Mouse (Mus musculus) CH12.LX (cell line): ENCODE results near the gene Cradd. TPM values are rescaled to one million over a fixed set of nuclear protein-coding genes. Genes with fewer than 3 reads are reported as not detected.

Experiments used
- DNase-seq: peaks from one replicate; pipeline ENCODE4 v3.0.0-alpha.2; 2013; ENCODE audit errors: extremely low read depth
- H3K27ac ChIP-seq: 2 replicates; pipeline ENCODE4 v1.5.1; 2012; ENCODE audit warnings: low read depth, mild to moderate bottlenecking, control low read depth, moderate library complexity; ENCODE audit not compliant: insufficient read depth
- H3K27me3 ChIP-seq: replicated peaks from 2 replicates; pipeline ENCODE3; 2012; ENCODE audit warnings: inconsistent platforms
- H3K36me3 ChIP-seq, 2 experiments: replicated peaks in 1 of 2; 2 replicates each; pipeline versions ENCODE3 to v1.6.1; 2012; ENCODE audit warnings: inconsistent platforms in 1 of 2, low read length in 1 of 2, mild to moderate bottlenecking in 1 of 2, mixed read lengths in 1 of 2, moderate library complexity in 1 of 2; ENCODE audit not compliant: control insufficient read depth in 1 of 2, insufficient read depth in 1 of 2
- H3K4me1 ChIP-seq, 2 experiments: 2 replicates each; pipeline ENCODE4 v1.6.1; 2012; ENCODE audit warnings: inconsistent platforms in 1 of 2, moderate library complexity in 1 of 2; ENCODE audit not compliant: insufficient read depth in 2 of 2, control insufficient read depth in 1 of 2
- H3K4me2 ChIP-seq: 2 replicates; pipeline ENCODE4 v1.6.1; 2012; ENCODE audit warnings: low read depth, mild to moderate bottlenecking, control low read depth; ENCODE audit not compliant: poor library complexity, insufficient read depth, severe bottlenecking
- H3K4me3 ChIP-seq, 3 experiments: fragments of 150-350 bp in 1 of 3; sonication (generic) in 1 of 3; replicated peaks in 1 of 3; 2 replicates each; pipeline versions ENCODE3 to v1.5.1; 2011 to 2012; ENCODE audit warnings: low read depth in 2 of 3, low read length in 2 of 3, mild to moderate bottlenecking in 2 of 3, moderate library complexity in 2 of 3, control low read depth in 1 of 3, improper control_type of control experiment in 1 of 3, inconsistent platforms in 1 of 3, mixed read lengths in 1 of 3; ENCODE audit not compliant: poor library complexity in 1 of 3
- H3K79me2 ChIP-seq: replicated peaks from 2 replicates; pipeline ENCODE4 v1.6.1; 2012; ENCODE audit warnings: mild to moderate bottlenecking, moderate library complexity; ENCODE audit not compliant: control insufficient read depth, poor library complexity, insufficient read depth, severe bottlenecking; ENCODE audit errors: extremely low read depth
- H3K9ac ChIP-seq: 2 replicates; pipeline ENCODE4 v1.6.1; 2012; ENCODE audit warnings: low read depth, mild to moderate bottlenecking, control low read depth, moderate library complexity; ENCODE audit not compliant: insufficient read depth
- H3K9me3 ChIP-seq: replicated peaks from 2 replicates; pipeline ENCODE3; 2012; ENCODE audit warnings: low read length, inconsistent platforms, mixed read lengths
- BHLHE40 ChIP-seq: IDR thresholded peaks from 2 replicates; pipeline ENCODE4 v1.6.1; 2011; ENCODE audit warnings: mild to moderate bottlenecking, low read depth, low read length, improper control_type of control experiment
- CHD2 ChIP-seq: IDR thresholded peaks from 2 replicates; pipeline ENCODE4 v1.6.1; 2011; ENCODE audit warnings: low read length, improper control_type of control experiment
- CTCF ChIP-seq, 2 experiments: IDR thresholded peaks in 1 of 2; conservative IDR thresholded peaks in 1 of 2; 2 replicates each; pipeline ENCODE4 v1.5.1; 2011 to 2012; ENCODE audit warnings: low read depth in 2 of 2, low read length in 2 of 2, improper control_type of control experiment in 1 of 2, inconsistent platforms in 1 of 2, mild to moderate bottlenecking in 1 of 2, moderate library complexity in 1 of 2
- E2F4 ChIP-seq: IDR thresholded peaks from 2 replicates; pipeline ENCODE4 v1.6.1; 2011; ENCODE audit warnings: low read depth, low read length, improper control_type of control experiment; ENCODE audit not compliant: insufficient replicate concordance
- ELF1 ChIP-seq: IDR thresholded peaks from 2 replicates; pipeline ENCODE4 v1.6.1; 2014; ENCODE audit warnings: low read depth, mild to moderate bottlenecking, inconsistent platforms, low read length, improper control_type of control experiment
- EP300 ChIP-seq: IDR thresholded peaks from 2 replicates; pipeline ENCODE4 v1.6.1; 2011; ENCODE audit warnings: low read length, improper control_type of control experiment
- ETS1 ChIP-seq: conservative IDR thresholded peaks from 2 replicates; pipeline ENCODE4 v1.6.1; 2012; ENCODE audit warnings: low read depth, mild to moderate bottlenecking, inconsistent platforms, low read length, improper control_type of control experiment, moderate library complexity
- GABPA ChIP-seq: IDR thresholded peaks from 2 replicates; pipeline ENCODE4 v1.6.1; 2012; ENCODE audit warnings: low read depth, low read length, improper control_type of control experiment, inconsistent platforms; ENCODE audit not compliant: insufficient replicate concordance
- IRF4 ChIP-seq: IDR thresholded peaks from 2 replicates; pipeline ENCODE4 v1.6.1; 2014; ENCODE audit warnings: low read depth, mild to moderate bottlenecking, inconsistent platforms, low read length, improper control_type of control experiment
- JUN ChIP-seq: IDR thresholded peaks from 2 replicates; pipeline ENCODE4 v1.6.1; 2011; ENCODE audit warnings: low read depth, mild to moderate bottlenecking, low read length, improper control_type of control experiment, moderate library complexity; ENCODE audit not compliant: insufficient read depth
- JUND ChIP-seq: conservative IDR thresholded peaks from 2 replicates; pipeline ENCODE4 v1.6.1; 2011; ENCODE audit warnings: low read depth, low read length, improper control_type of control experiment
- KAT2A ChIP-seq: IDR thresholded peaks from 2 replicates; pipeline ENCODE4 v1.6.1; 2012; ENCODE audit warnings: low read length, improper control_type of control experiment, inconsistent platforms; ENCODE audit not compliant: insufficient replicate concordance
- MAX ChIP-seq: IDR thresholded peaks from 2 replicates; pipeline ENCODE4 v1.6.1; 2011; ENCODE audit warnings: low read length, improper control_type of control experiment
- MAZ ChIP-seq: IDR thresholded peaks from 2 replicates; pipeline ENCODE4 v1.6.1; 2012; ENCODE audit warnings: low read depth, mild to moderate bottlenecking, inconsistent platforms, low read length, improper control_type of control experiment, moderate library complexity
- MXI1 ChIP-seq: IDR thresholded peaks from 2 replicates; pipeline ENCODE4 v1.6.1; 2011; ENCODE audit warnings: mild to moderate bottlenecking, low read depth, low read length, improper control_type of control experiment
- MYC ChIP-seq: IDR thresholded peaks from 2 replicates; pipeline ENCODE4 v1.6.1; 2011; ENCODE audit warnings: low read depth, mild to moderate bottlenecking, improper control_type of control experiment, low read length
- NELFE ChIP-seq: IDR thresholded peaks from 2 replicates; pipeline ENCODE4 v1.6.1; 2011; ENCODE audit warnings: low read depth, low read length, improper control_type of control experiment
- NRF1 ChIP-seq: IDR thresholded peaks from 2 replicates; pipeline ENCODE4 v1.6.1; 2014; ENCODE audit warnings: low read depth, mild to moderate bottlenecking, inconsistent platforms, low read length, improper control_type of control experiment, moderate library complexity
- PAX5 ChIP-seq: IDR thresholded peaks from 2 replicates; pipeline ENCODE4 v1.6.1; 2012; ENCODE audit warnings: low read length, inconsistent platforms, mixed read lengths
- POLR2A ChIP-seq: IDR thresholded peaks from 2 replicates; pipeline ENCODE4 v1.6.1; 2011; ENCODE audit warnings: low read depth, mild to moderate bottlenecking, improper control_type of control experiment, low read length
- POLR2AphosphoS2 ChIP-seq: IDR thresholded peaks from 2 replicates; pipeline ENCODE4 v1.6.1; 2011; ENCODE audit warnings: low read depth, low read length, improper control_type of control experiment
- RCOR1 ChIP-seq: conservative IDR thresholded peaks from 2 replicates; pipeline ENCODE4 v1.6.1; 2012; ENCODE audit warnings: low read depth, mild to moderate bottlenecking, inconsistent platforms, low read length, improper control_type of control experiment
- SMC3 ChIP-seq: IDR thresholded peaks from 2 replicates; pipeline ENCODE4 v1.6.1; 2011; ENCODE audit warnings: low read depth, low read length, improper control_type of control experiment
- UBTF ChIP-seq: IDR thresholded peaks from 2 replicates; pipeline ENCODE4 v1.6.1; 2012; ENCODE audit warnings: low read depth, mild to moderate bottlenecking, inconsistent platforms, low read length, improper control_type of control experiment, moderate library complexity
- USF1 ChIP-seq: IDR thresholded peaks from 2 replicates; pipeline ENCODE4 v1.6.1; 2014; ENCODE audit warnings: low read depth, mild to moderate bottlenecking, inconsistent platforms, low read length, improper control_type of control experiment
- USF2 ChIP-seq: conservative IDR thresholded peaks from 2 replicates; pipeline ENCODE4 v1.6.1; 2011; ENCODE audit warnings: low read depth, low read length, improper control_type of control experiment
- ZC3H11A ChIP-seq: IDR thresholded peaks from 2 replicates; pipeline ENCODE4 v1.6.1; 2012; ENCODE audit warnings: low read depth, mild to moderate bottlenecking, inconsistent platforms, low read length, improper control_type of control experiment
- ZKSCAN1 ChIP-seq: IDR thresholded peaks from 2 replicates; pipeline ENCODE4 v1.6.1; 2012; ENCODE audit warnings: low read depth, inconsistent platforms, low read length, improper control_type of control experiment, borderline replicate concordance
- ZMIZ1 ChIP-seq: IDR thresholded peaks from 2 replicates; pipeline ENCODE4 v1.6.1; 2012; ENCODE audit warnings: low read depth, mild to moderate bottlenecking, inconsistent platforms, low read length, improper control_type of control experiment
- dilution Hi-C: fragments of 300-500 bp; cut with MboI; formaldehyde crosslinking; loops from 2 replicates; pipeline ENCODE4 v1.14.3; 2020; ENCODE audit warnings: low sequenced_read_pairs; ENCODE audit not compliant: extremely low pct_unique_long_range_greater_than_20kb, extremely low pct_ligation_motif_present
- in situ Hi-C: fragments of 300-500 bp; cut with MboI; formaldehyde crosslinking; loops from 3 replicates; pipeline ENCODE4 v1.14.3; 2019; ENCODE audit warnings: low sequenced_read_pairs, low pct_ligation_motif_present, low pct_unique_long_range_greater_than_20kb, mixed read lengths
- polyA plus RNA-seq: library from polyadenylated mRNA; unstranded; fragments of >175 nt; gene quantifications from 2 replicates; pipeline ENCODE4 v1.2.1, GENCODE M21; 2012; ENCODE audit warnings: low read depth; ENCODE audit not compliant: insufficient read length
- total RNA-seq, 2 experiments: library from RNA; depleted of rRNA; stranded (reverse); fragments of 300-350 nt in 1 of 2; fragments of >200 nt in 1 of 2; gene quantifications; 2 replicates each; pipeline ENCODE4 v1.2.3; 2012 to 2014

Gene Cradd
- total and polyA plus RNA-seq, 3 experiments, result 5.6 to 8.8 (median 5.6) TPM

- Histone ChIP-seq H3K4me1 (peaks cover 10 to 64% of the 10 kb centered on the region in 2 experiments), H3K9me3 (no peaks in the 10 kb centered on the region), H3K27me3 (no peaks in the 10 kb centered on the region), H3K4me2 (no peak overlapping the region), H3K36me3 (no peaks in the 10 kb centered on the region), H3K4me3 (no peak overlapping the region), H3K9ac (no peak overlapping the region), H3K27ac (no peak overlapping the region), H3K79me2 (no peaks in the 10 kb centered on the region)
- dilution Hi-C loops (no loop called here), in situ Hi-C loops (no loop called here)
- no peak for DNase-seq
- TF ChIP-seq ELF1 (peak; percentile 26; the same call in 1 of the 2 replicates), EP300 (no peak), CHD2 (0 out of 2 replicates have a peak, but pooled peaks have one; percentile 27), USF1 (no peak), BHLHE40 (no peak), E2F4 (no peak), PAX5 (no peak), POLR2A (no peak), POLR2AphosphoS2 (no peak), MAZ (0 out of 2 replicates have a peak, but pooled peaks have one; percentile 42), JUN (no peak), UBTF (no peak), ETS1 (no peak), JUND (no peak), KAT2A (no peak), GABPA (no peak), ZMIZ1 (no peak), MAX (no peak), IRF4 (peak; percentile 38; the same call in 1 of the 2 replicates), RCOR1 (no peak), CTCF (conservative IDR thresholded peaks at IDR 0.05 in 1 of 2, IDR thresholded peaks at IDR 0.05 in 1 of 2; ENCODE audit: low read depth in 2 of 2, low read length in 2 of 2) (no peak), ZKSCAN1 (no peak), NELFE (no peak), NRF1 (no peak), SMC3 (no peak), USF2 (no peak), ZC3H11A (no peak), MYC (no peak), MXI1 (no peak)
These were observed 177.4 kb downstream of the Cradd start for GRCm38 (mm10) chr10:95146491-95146890.
